ENCODE assay signal across 7 mouse cellular contexts in the genomic region with DNA sequence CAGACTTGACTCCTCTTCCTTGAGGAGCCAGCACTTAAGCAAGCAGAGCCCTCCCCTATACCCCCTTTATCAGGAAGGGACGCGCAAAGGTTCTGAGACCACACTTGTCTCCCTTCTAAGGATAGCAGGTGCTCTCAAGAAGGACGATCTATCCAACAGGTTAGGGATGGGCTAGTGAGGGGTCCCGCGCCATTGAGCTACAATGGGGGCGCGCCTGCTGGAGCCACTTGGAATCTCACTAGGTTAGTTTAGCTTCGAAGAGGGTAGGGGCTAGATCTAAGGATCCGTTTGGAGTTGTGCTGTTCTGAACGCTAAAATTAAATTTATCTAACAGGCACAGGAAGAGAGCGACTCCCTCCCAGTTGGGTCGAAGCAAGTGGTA. TPM values are rescaled to one million over a fixed set of nuclear protein-coding genes. Genes with fewer than 3 reads are reported as not detected.
DNase-seq lines count a peak whose midpoint lies in the region; ATAC-seq and TF ChIP-seq lines count a peak whose summit lies in the region.

No protein-coding gene starts in this region.

- H3K27me3 ChIP-seq in testis, adult 2 months (ENCODE audit: control insufficient read depth, insufficient read depth, low read length), result 0 out of 2 replicates have a peak, but pooled peaks cover 3% of the 10 kb centered on the region
- H3K27me3 ChIP-seq in intestine, postnatal 0 days (replicated peaks; ENCODE audit: control insufficient read depth, insufficient read depth, low read length), result 0 out of 2 replicates have a peak, but pooled peaks cover 6% of the 10 kb centered on the region
- peaks cover 24% of the 10 kb centered on the region for H3K27me3 ChIP-seq in neural tube, embryonic 13.5 days

- H3K4me1 ChIP-seq in testis, adult 2 months (ENCODE audit: control insufficient read depth, insufficient read depth, low read length), result peaks cover 17% of the 10 kb centered on the region
- peaks cover 3% of the 10 kb centered on the region; the same call in 1 of the 2 replicates for H3K4me1 ChIP-seq in embryonic fibroblast, embryonic 13.5 days (ENCODE audit: control insufficient read depth, insufficient read depth, low read length)
- peaks cover 5% of the 10 kb centered on the region; the same call in 1 of the 2 replicates for H3K4me1 ChIP-seq in intestine, postnatal 0 days (replicated peaks; ENCODE audit: control insufficient read depth, insufficient read depth, low read length)
- peaks cover 25% of the 10 kb centered on the region for H3K4me1 ChIP-seq in neural tube, embryonic 13.5 days (replicated peaks)

- under 1% methylated on average over 12 of the region's 12 CpGs for WGBS in intestine, postnatal 0 days
- WGBS in neural tube, embryonic 13.5 days, result under 1% methylated on average over 12 of the region's 12 CpGs

- no peaks in the 10 kb centered on the region for H3K36me3 ChIP-seq in testis, adult 2 months (ENCODE audit: control insufficient read depth, insufficient read depth, low read length)
- no peaks in the 10 kb centered on the region for H3K36me3 ChIP-seq in intestine, postnatal 0 days (ENCODE audit: control insufficient read depth, insufficient read depth)
- no peaks in the 10 kb centered on the region for H3K36me3 ChIP-seq in neural tube, embryonic 13.5 days

- no peak for TF ChIP-seq POLR2A in testis, adult 2 months (IDR thresholded peaks at IDR 0.05; ENCODE audit: control insufficient read depth, low read depth, low read length)
- no peak for TF ChIP-seq POLR2A in embryonic fibroblast, embryonic 13.5 days (IDR thresholded peaks at IDR 0.05; ENCODE audit: low read depth, low read length)

- intact Hi-C loops in left cerebral cortex, postnatal 36 days (cut with DNase I), result loop anchor here (5.0 to 10.0 kb wide), 4 partner anchors 56 to 252 kb away; a partner anchor contains a TSS

- H3K4me2 ChIP-seq in intestine, postnatal 0 days (replicated peaks; ENCODE audit: low read depth), result peak overlapping the region; percentile 86
- peak overlapping the region; percentile 97 for H3K4me2 ChIP-seq in neural tube, embryonic 13.5 days

- peak overlapping the region; percentile 18; the same call in 1 of the 2 replicates for H3K27ac ChIP-seq in testis, adult 2 months (ENCODE audit: control insufficient read depth, insufficient read depth, low read depth, low read length)
- H3K27ac ChIP-seq in embryonic fibroblast, embryonic 13.5 days (ENCODE audit: insufficient read depth, low read length), result no peak overlapping the region
- H3K27ac ChIP-seq in intestine, postnatal 0 days (ENCODE audit: low read depth, low read length), result peak overlapping the region; percentile 95; the same call in 1 of the 2 replicates
- H3K27ac ChIP-seq in neural tube, embryonic 13.5 days (replicated peaks), result peak overlapping the region; percentile 57

- H3K4me3 ChIP-seq in testis, adult 2 months (ENCODE audit: control insufficient read depth, low read depth, low read length), result peak overlapping the region; percentile 86
- H3K4me3 ChIP-seq in embryonic fibroblast, embryonic 13.5 days (ENCODE audit: insufficient read depth, low read length), result peak overlapping the region; percentile 55
- peak overlapping the region; percentile 80 for H3K4me3 ChIP-seq in intestine, postnatal 0 days (ENCODE audit: low read depth, low read length)
- H3K4me3 ChIP-seq in neural tube, embryonic 13.5 days, result peak overlapping the region; percentile 80

- no peaks in the 10 kb centered on the region for H3K9me3 ChIP-seq in intestine, postnatal 0 days (ENCODE audit: control insufficient read depth)
- H3K9me3 ChIP-seq in neural tube, embryonic 13.5 days, result no peaks in the 10 kb centered on the region

- no peak for TF ChIP-seq CTCF in testis, adult 2 months (IDR thresholded peaks at IDR 0.05; ENCODE audit: control insufficient read depth, insufficient read depth, insufficient replicate concordance, low read depth, low read length)
- no peak for TF ChIP-seq CTCF in embryonic fibroblast, embryonic 13.5 days (IDR thresholded peaks at IDR 0.05; ENCODE audit: borderline replicate concordance, insufficient read depth, low read length)
- 0 out of 2 replicates have a peak, but pooled peaks have one; percentile 11 for TF ChIP-seq CTCF in intestine, postnatal 0 days (IDR thresholded peaks at IDR 0.05; ENCODE audit: low read depth)

- no peak for ATAC-seq in intestine, postnatal 0 days
- ATAC-seq in neural tube, embryonic 13.5 days (ENCODE audit: low read depth), result peak; percentile 42

- no peak for DNase-seq in testis, postnatal 14 days (ENCODE audit: low spot score)
- DNase-seq in frontal cortex, postnatal 10 days (ENCODE audit: low spot score in 2 of 2), result no peak
- DNase-seq in left cerebral cortex, postnatal 36 days (ENCODE audit: low spot score in 2 of 2), result no peak

- H3K9ac ChIP-seq in intestine, postnatal 0 days (ENCODE audit: low read depth, low read length), result peak overlapping the region; percentile 76
- peak overlapping the region; percentile 81 for H3K9ac ChIP-seq in neural tube, embryonic 13.5 days

RNA-seq across cellular contexts. Expression of a gene that starts 0.9 kb away (rescaled TPM):
- polyA plus RNA-seq in testis, adult 2 months (2012; rRNA removed), result 5.1 and 6.1 TPM in 2 replicates
- polyA plus RNA-seq in embryonic fibroblast, embryonic 13.5 days (2011; ENCODE audit: insufficient read length, low read depth, missing spikeins), result not detected in 2 replicates
- 29.4 and 31.5 TPM in 2 replicates for polyA plus RNA-seq in intestine, postnatal 0 days (2015; fragmentation: Nextera tagmentation; extraction: Ambion mirVana)
- polyA plus RNA-seq in neural tube, embryonic 13.5 days (2015; fragmentation: Nextera tagmentation; extraction: Ambion mirVana), result 0.82 and 1.4 TPM in 2 replicates
- total RNA-seq in left cerebral cortex, postnatal 36 days (2021), result 10 to 100 TPM; 24.0 to 29.8 TPM
